Mouse (Mus musculus): ENCODE measurements around the gene Ell2.
A peak's percentile ranks its signal among the peaks of the same experiment; 100 is the strongest.
"Not testable (repeated sequence)": the region's sequence is repeated elsewhere in the genome, so short reads cannot be mapped to it uniquely, and the experiment has no call there.

The Ell2 gene

GRCm38 (mm10) chr13:75706457-75706856, at the start of gene Ell2:
Ell2 (plus strand) TSS chr13:75706757.
- DNase-seq (ENCODE audit: extremely low read depth, low read depth), result no peak

GRCm38 (mm10) chr13:75685438-75685837, 21.1 kb upstream of the Ell2 start:
- no peak for DNase-seq (ENCODE audit: extremely low read depth, low read depth)

DNA sequence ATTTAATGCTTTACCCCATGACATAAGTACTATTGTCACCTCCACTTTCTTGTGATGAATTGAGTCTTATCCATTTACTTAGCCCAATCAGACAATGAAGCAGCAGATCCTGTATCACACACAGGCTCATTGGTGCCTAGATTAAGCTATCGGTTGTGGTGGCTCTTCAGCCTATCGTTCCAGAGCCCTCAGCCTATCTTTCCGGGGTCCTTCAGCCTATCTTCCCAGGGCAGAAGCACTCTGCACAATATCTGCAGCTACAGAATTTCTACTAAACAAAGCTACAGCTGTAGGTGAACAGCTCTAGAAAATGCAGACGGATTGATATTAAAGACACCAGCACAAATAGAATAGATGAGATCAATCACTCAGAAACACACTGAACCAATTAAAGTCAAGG, 19.6 kb upstream of the Ell2 start:
- DNase-seq (ENCODE audit: extremely low read depth, low read depth), result no peak

DNA sequence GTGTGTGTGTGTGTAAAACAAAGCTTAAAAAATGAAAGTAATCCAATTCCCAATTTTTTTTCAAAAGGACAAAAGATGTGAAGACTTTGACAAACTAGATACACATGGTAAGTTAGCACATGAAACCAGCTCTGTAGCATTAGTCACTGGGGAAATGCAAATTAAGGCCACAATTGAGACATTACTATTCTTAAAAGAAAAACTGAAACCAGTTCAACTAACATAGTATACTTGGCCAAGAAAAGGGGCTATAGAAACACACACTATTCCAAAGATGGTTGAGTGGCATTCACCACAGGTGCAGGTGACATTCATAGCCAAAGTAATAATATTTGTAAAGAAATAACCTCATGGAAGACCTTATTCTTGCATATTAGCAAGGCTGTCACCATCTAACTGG, 14.9 kb upstream of the Ell2 start:
- no peak for DNase-seq (ENCODE audit: extremely low read depth, low read depth)

DNA sequence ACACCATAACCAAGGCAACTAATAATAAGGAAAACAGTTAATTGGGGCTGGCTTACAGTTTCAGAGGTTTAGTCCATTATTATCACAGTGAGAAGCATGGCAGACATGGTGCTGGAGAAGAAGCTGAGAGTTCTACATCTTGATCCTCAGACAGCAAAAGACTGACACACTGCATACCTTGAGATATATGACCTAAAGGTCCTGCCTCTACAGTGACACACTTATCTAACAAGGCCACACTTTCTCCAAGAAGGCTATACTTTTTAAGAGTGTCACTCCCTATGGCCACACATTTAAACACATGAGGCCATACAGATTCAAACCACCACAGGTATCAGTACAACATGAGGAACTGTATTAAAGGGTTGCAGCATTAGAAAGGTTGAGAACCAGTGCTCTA, 13.5 kb upstream of the Ell2 start:
- DNase-seq (ENCODE audit: extremely low read depth, low read depth), result no peak

- no peak for DNase-seq (ENCODE audit: extremely low read depth, low read depth)
Observed at GRCm38 (mm10) chr13:75702814-75703213, 3.7 kb upstream of the Ell2 start.

GRCm38 (mm10) chr13:75706882-75707816, 592 bp downstream of the Ell2 start:
- DNase-seq (ENCODE audit: extremely low read depth, low read depth), result peak; percentile 97

DNA sequence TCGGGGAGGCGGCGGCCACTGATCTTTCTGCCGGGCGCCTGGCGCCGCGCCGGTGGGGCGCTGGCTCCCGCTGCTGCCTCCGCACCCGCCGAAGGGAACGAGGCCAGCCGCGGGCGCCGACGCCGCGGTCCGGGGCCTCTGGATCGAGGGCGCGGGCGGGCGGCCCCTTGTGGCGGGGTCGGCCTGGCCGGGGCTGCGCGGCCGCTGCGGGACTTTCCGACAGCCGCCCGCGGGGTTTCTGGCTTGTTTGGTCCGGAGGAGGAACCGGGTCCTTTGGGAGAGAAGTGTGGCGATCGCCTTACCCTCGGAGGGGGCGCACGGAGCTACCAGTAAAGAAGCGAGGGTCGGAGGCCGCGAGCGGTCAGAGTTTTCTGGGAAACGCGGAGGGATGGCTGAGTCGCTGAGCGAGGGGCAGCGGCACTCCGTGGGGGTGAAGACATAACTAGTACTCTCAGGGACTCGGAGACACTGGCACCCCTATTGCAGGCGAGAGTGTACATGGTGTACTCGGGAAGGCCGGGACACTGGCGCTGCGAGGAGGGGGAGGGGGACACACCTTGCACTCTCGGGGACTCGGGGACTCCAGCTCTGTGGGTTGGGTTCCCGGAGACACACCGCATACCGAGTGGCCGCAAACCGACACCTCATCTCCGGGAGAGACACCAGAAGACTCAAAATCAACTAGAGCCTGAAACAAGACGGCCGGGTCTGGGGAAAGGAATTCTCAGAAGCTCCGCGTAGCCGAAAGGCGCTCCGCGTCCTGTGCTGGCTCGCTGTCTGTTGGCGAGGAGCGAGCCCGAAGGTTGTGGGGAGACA, 1.5 kb downstream of the Ell2 start:
- peak; percentile 31 for DNase-seq (ENCODE audit: extremely low read depth, low read depth)

- no peak for DNase-seq (ENCODE audit: extremely low read depth, low read depth)
Observed at GRCm38 (mm10) chr13:75708637-75709002, 2.1 kb downstream of the Ell2 start.

DNA sequence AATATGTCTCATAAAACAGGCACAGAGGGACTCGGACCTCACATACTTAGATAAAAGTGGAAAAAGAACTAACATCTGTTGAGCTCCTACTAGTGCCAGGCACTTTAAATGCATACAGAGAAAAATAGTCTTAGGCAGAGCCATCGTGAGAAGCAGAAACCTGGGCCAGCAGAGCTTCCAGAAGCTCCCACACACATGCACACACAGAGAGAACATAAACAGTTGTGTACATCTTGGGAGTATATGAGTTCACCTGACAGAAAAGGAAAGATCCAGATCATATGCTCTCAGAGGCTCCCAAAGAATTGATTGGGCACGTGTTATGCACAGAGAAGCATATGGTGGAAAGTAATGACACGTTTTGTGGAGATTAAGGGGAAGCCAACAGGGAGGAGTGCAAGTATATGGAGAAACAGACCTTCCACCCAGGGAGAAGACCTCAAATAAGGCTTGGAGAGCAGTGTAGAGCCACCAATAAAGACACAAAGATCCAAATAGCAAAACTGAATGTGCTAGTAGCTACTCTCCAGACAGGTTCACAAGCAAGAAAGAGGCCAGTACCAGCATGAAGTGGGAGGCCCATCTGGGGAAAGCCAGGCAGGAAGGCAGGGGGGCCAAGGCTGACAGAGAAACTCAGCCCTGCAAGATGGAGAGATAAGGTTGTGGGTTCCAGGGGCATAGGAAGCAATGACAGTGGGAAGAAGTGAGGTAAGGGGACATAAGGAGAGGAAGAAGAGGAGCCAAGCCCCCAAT, 2.6 kb downstream of the Ell2 start:
- peak; percentile 51 for DNase-seq (ENCODE audit: extremely low read depth, low read depth)

- no peak for DNase-seq (ENCODE audit: extremely low read depth, low read depth)
Observed at GRCm38 (mm10) chr13:75710152-75710551, 3.6 kb downstream of the Ell2 start.

DNA sequence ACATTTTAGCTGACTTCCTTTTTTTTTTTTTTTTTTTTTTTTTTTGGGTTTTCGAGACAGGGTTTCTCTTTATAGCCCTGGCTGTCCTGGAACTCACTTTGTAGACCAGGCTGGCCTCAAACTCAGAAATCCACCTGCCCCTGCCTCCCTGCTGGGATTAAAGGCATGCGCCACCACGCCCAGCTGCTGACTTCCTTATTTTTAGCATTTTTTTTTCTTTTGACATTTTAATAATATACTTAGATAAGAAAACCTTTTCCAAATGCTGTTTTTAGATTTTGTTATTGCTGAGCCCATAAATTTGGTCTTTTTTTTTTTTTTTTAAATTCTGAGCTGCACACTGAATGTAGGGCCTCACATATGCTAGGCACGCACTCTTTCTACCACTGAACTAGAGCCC, 5.0 kb downstream of the Ell2 start:
- DNase-seq (ENCODE audit: extremely low read depth, low read depth), result peak; percentile 62

GRCm38 (mm10) chr13:75712544-75712943, 6.0 kb downstream of the Ell2 start:
- DNase-seq (ENCODE audit: extremely low read depth, low read depth), result not testable (repeated sequence)

GRCm38 (mm10) chr13:75714407-75714806, 7.8 kb downstream of the Ell2 start:
- DNase-seq (ENCODE audit: extremely low read depth, low read depth), result no peak

- no peak for DNase-seq (ENCODE audit: extremely low read depth, low read depth)
Observed at GRCm38 (mm10) chr13:75717638-75718302, 11.2 kb downstream of the Ell2 start.

DNA sequence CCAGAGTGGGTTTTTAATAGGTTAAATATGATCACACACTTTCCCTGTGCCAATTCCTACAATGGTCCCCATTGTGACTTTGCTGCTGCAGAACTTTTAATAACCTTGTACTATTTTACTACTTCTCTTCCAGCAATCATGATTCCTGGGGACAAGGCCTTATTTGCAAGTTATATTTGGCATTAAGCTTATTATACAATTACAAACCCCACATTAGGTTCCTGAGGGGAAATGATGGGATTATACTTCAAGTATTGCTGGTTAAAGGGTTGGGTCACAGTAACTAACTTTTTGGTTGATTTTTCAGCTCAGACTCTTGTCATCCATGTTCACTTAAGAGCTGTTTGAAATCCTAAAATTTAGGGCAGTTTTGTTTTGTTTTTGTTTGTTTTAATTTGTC, 11.8 kb downstream of the Ell2 start:
- no peak for DNase-seq (ENCODE audit: extremely low read depth, low read depth)

GRCm38 (mm10) chr13:75719645-75720044, 13.1 kb downstream of the Ell2 start:
- DNase-seq (ENCODE audit: extremely low read depth, low read depth), result no peak

- DNase-seq (ENCODE audit: extremely low read depth, low read depth), result no peak
Observed at GRCm38 (mm10) chr13:75726569-75727373, 20.2 kb downstream of the Ell2 start.

- no peak for DNase-seq (ENCODE audit: extremely low read depth, low read depth)
Observed at GRCm38 (mm10) chr13:75727932-75728331, 21.4 kb downstream of the Ell2 start.

GRCm38 (mm10) chr13:75729834-75730233, 23.3 kb downstream of the Ell2 start:
- DNase-seq (ENCODE audit: extremely low read depth, low read depth), result no peak
